Mouse (Mus musculus) stomach, postnatal 0 days (tissue): ENCODE data around the gene Ppp2r5a. TPM values are rescaled to one million over a fixed set of nuclear protein-coding genes. Genes with fewer than 3 reads are reported as not detected.
A peak's percentile ranks its signal among the peaks of the same experiment; 100 is the strongest.

ENCODE experiments used
- ATAC-seq: fragments of 200-750 bp; cut with Nextera tagmentation; 2 replicates; pipeline ENCODE4 v1.8.0; 2017; ENCODE audit not compliant: low FRiP score, low TSS enrichment
- DNase-seq: peaks from one replicate; pipeline ENCODE4 v3.0.0-alpha.2; 2016; ENCODE audit warnings: low spot score
- H3K27ac ChIP-seq: fragments of 300-500 bp; sonication (generic); replicated peaks from 2 replicates; pipeline ENCODE4 v1.5.1; 2014; ENCODE audit warnings: mild to moderate bottlenecking, control low read depth
- H3K27me3 ChIP-seq: fragments of 300-500 bp; sonication (generic); 2 replicates; pipeline ENCODE4 v1.6.1; 2014; ENCODE audit warnings: low read length; ENCODE audit not compliant: control insufficient read depth, insufficient read depth
- H3K36me3 ChIP-seq: fragments of 300-500 bp; sonication (generic); 2 replicates; pipeline ENCODE4 v1.6.1; 2014; ENCODE audit warnings: low read length, mixed read lengths; ENCODE audit not compliant: control insufficient read depth, insufficient read depth
- H3K4me1 ChIP-seq: fragments of 300-500 bp; sonication (generic); replicated peaks from 2 replicates; pipeline ENCODE4 v1.6.1; 2014; ENCODE audit warnings: antibody characterized with exemption; ENCODE audit not compliant: control insufficient read depth, insufficient read depth
- H3K4me2 ChIP-seq: fragments of 300-500 bp; sonication (generic); replicated peaks from 2 replicates; pipeline ENCODE4 v1.6.1; 2014; ENCODE audit warnings: low read depth, mild to moderate bottlenecking, control low read depth, moderate library complexity
- H3K4me3 ChIP-seq: fragments of 300-500 bp; sonication (generic); 2 replicates; pipeline ENCODE4 v1.5.1; 2014; ENCODE audit warnings: low read depth, low read length, control low read depth
- H3K9ac ChIP-seq: fragments of 300-500 bp; sonication (generic); 2 replicates; pipeline ENCODE4 v1.6.1; 2014; ENCODE audit warnings: mild to moderate bottlenecking, low read length, control low read depth, mixed read lengths
- H3K9me3 ChIP-seq: fragments of 300-500 bp; sonication (generic); 2 replicates; pipeline ENCODE4 v1.6.1; 2016; ENCODE audit warnings: low read length; ENCODE audit not compliant: control insufficient read depth
- CTCF ChIP-seq: IDR thresholded peaks from 2 replicates; pipeline ENCODE4 v1.5.1; 2016; ENCODE audit warnings: antibody characterized with exemption, low read depth, mild to moderate bottlenecking, moderate library complexity
- EP300 ChIP-seq: optimal IDR thresholded peaks from 2 replicates; pipeline ENCODE3; 2016; ENCODE audit warnings: antibody characterized with exemption
- WGBS: fragments of 180-500 bp; shearing (Covaris S2); extraction: QIAGEN DNeasy Blood & Tissue Kit; methylation state at CpG from one replicate; pipeline ENCODE4 v1.1.7; 2014; 5-methylcytosine and 5-hydroxymethylcytosine counted together
- polyA plus RNA-seq: library from polyadenylated mRNA; unstranded; fragments of >200 nt; fragmentation: Nextera tagmentation; extraction: Ambion mirVana; gene quantifications from 2 replicates; pipeline ENCODE4 v1.2.1, GENCODE M21; 2015

Gene Ppp2r5a
- polyA plus RNA-seq, 1 experiment from 2014 or later, result 28.4 TPM

- H3K4me1 ChIP-seq, result no peaks in the 10 kb centered on the region
- H3K9ac ChIP-seq, result no peak overlapping the region
- H3K9me3 ChIP-seq, result no peaks in the 10 kb centered on the region
- ATAC-seq, result no peak
- H3K27ac ChIP-seq, result no peak overlapping the region
- 97% methylated on average over 4 of the region's 4 CpGs for WGBS
- DNase-seq, result no peak
- no peaks in the 10 kb centered on the region for H3K27me3 ChIP-seq
- peaks cover 19% of the 10 kb centered on the region; the same call in 1 of the 2 replicates for H3K36me3 ChIP-seq
- H3K4me2 ChIP-seq, result no peak overlapping the region
- no peak for TF ChIP-seq EP300
- TF ChIP-seq CTCF, result no peak
- no peak overlapping the region for H3K4me3 ChIP-seq
Observed at GRCm38 (mm10) chr1:191353836-191354235, 49.2 kb downstream of the Ppp2r5a start.

GRCm38 (mm10) chr1:191352786-191353488 is 50.1 kb downstream of the Ppp2r5a start:
- ATAC-seq, result no peak
- H3K27ac ChIP-seq, result no peak overlapping the region; the same call in 1 of the 2 replicates

GRCm38 (mm10) chr1:191350355-191350754 is 52.7 kb downstream of the Ppp2r5a start:
- H3K27me3 ChIP-seq, result no peaks in the 10 kb centered on the region
- H3K36me3 ChIP-seq, result peaks cover 11% of the 10 kb centered on the region; the same call in 1 of the 2 replicates
- ATAC-seq (no peak), DNase-seq (no peak)
- no peaks in the 10 kb centered on the region for H3K4me1 ChIP-seq
- no peaks in the 10 kb centered on the region for H3K9me3 ChIP-seq
- WGBS, result 95% methylated on average over 5 of the region's 5 CpGs
- TF ChIP-seq CTCF, result no peak
- TF ChIP-seq EP300, result no peak
- H3K27ac ChIP-seq, result no peak overlapping the region
- no peak overlapping the region for H3K9ac ChIP-seq
- no peak overlapping the region for H3K4me2 ChIP-seq
- no peak overlapping the region for H3K4me3 ChIP-seq

More at GRCm38 (mm10) chr1:191352786-191353488, 50.1 kb downstream of the Ppp2r5a start:
- no peak overlapping the region for H3K4me3 ChIP-seq
- TF ChIP-seq CTCF (peak; percentile 73), EP300 (no peak)
- H3K36me3 ChIP-seq, result peaks cover 15% of the 10 kb centered on the region; the same call in 1 of the 2 replicates
- no peaks in the 10 kb centered on the region for H3K4me1 ChIP-seq
- no peaks in the 10 kb centered on the region for H3K27me3 ChIP-seq
- peak; percentile 62 for DNase-seq
- H3K9me3 ChIP-seq, result no peaks in the 10 kb centered on the region
- H3K9ac ChIP-seq, result no peak overlapping the region
- 61% methylated on average over 14 of the region's 14 CpGs for WGBS
- no peak overlapping the region for H3K4me2 ChIP-seq

DNA sequence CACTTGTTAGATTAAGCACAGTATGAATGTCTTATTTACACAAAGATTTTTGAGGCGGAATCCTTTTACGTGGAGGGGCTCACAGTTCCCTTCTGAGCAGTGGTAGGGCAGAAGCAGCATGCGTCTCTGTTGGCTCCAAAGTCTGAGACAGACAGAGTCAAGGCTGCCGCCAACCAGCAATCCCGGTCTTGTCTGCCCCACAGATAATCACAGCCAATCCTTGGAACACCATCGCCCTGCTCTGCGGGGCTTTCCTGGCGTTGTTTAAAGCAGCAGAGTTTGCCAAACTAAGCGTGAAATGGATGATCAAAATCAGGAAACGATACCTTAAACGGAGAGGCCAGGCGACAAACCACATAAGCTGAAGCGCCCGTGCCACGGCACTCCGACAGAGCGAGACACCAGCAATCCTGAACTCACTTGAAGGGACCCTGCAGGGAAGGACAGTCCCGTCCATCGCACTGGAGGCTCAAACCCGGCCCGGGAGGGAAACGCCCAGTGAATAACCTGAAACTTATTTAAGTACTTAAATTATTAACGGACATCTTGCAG is 53.5 kb downstream of the Ppp2r5a start:
- Histone ChIP-seq H3K9ac (no peak overlapping the region), H3K27me3 (no peaks in the 10 kb centered on the region), H3K36me3 (peaks cover 13% of the 10 kb centered on the region; the same call in 1 of the 2 replicates), H3K9me3 (no peaks in the 10 kb centered on the region), H3K4me2 (no peak overlapping the region), H3K4me3 (no peak overlapping the region), H3K4me1 (no peaks in the 10 kb centered on the region), H3K27ac (0 out of 2 replicates have a peak overlapping the region, but pooled peaks have one; percentile 49)
- DNase-seq, result no peak
- TF ChIP-seq EP300, result no peak
- no peak for TF ChIP-seq CTCF
- ATAC-seq, result no peak
- 63% methylated on average over 23 of the region's 23 CpGs for WGBS

GRCm38 (mm10) chr1:191348996-191349395 is 54.1 kb downstream of the Ppp2r5a start:
- Histone ChIP-seq H3K4me1 (no peaks in the 10 kb centered on the region), H3K4me3 (no peak overlapping the region), H3K27me3 (no peaks in the 10 kb centered on the region), H3K9ac (no peak overlapping the region), H3K4me2 (no peak overlapping the region), H3K27ac (0 out of 2 replicates have a peak overlapping the region, but pooled peaks have one; percentile 49), H3K9me3 (no peaks in the 10 kb centered on the region), H3K36me3 (peaks cover 9% of the 10 kb centered on the region; the same call in 1 of the 2 replicates)
- 30% methylated on average over 5 of the region's 5 CpGs for WGBS
- DNase-seq, result no peak
- TF ChIP-seq CTCF (no peak), EP300 (no peak)
- ATAC-seq, result no peak; the same call in 1 of the 2 replicates

DNA sequence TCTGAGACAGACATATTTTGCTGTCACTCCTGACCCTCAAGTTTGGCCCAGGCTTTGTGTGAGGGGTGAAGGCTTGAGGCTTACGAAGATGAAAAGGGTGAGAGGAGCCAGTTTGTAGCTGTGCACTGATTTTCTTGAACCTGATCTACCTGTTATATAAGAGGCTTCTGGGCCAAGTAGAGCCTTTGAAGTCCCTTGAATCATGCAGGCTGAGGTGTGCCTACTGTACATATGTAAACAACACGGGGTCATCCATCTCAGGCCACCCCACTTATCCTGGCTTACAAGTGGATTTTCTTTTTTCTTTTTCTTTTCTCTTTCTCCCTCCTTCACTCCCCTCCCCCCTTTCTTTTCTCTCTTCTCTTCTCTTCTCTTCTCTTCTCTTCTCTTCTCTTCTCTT is 54.5 kb downstream of the Ppp2r5a start:
- no peak overlapping the region for H3K4me2 ChIP-seq
- no peak for ATAC-seq
- H3K4me3 ChIP-seq, result no peak overlapping the region
- TF ChIP-seq EP300 (no peak), CTCF (no peak)
- no peak overlapping the region for H3K9ac ChIP-seq
- no peaks in the 10 kb centered on the region for H3K4me1 ChIP-seq
- H3K27me3 ChIP-seq, result no peaks in the 10 kb centered on the region
- H3K27ac ChIP-seq, result no peak overlapping the region
- no peak for DNase-seq
- no peaks in the 10 kb centered on the region for H3K9me3 ChIP-seq
- WGBS, result 82% methylated on average over 2 of the region's 2 CpGs
- peaks cover 7% of the 10 kb centered on the region; the same call in 1 of the 2 replicates for H3K36me3 ChIP-seq
